Mouse (Mus musculus): Measurements from ENCODE around the gene Ly86. TPM values are rescaled to one million over a fixed set of nuclear protein-coding genes. Genes with fewer than 3 reads are reported as not detected.

Ly86 gene
- 2.2 TPM for polyA plus RNA-seq (2017; shearing (Covaris generic))

GRCm38 (mm10) chr13:37344909-37345772, at the start of gene Ly86:
Gene Ly86 (plus strand): TSS chr13:37345208.

